8 mouse cellular contexts compared by ENCODE assay signal in the genomic region with DNA sequence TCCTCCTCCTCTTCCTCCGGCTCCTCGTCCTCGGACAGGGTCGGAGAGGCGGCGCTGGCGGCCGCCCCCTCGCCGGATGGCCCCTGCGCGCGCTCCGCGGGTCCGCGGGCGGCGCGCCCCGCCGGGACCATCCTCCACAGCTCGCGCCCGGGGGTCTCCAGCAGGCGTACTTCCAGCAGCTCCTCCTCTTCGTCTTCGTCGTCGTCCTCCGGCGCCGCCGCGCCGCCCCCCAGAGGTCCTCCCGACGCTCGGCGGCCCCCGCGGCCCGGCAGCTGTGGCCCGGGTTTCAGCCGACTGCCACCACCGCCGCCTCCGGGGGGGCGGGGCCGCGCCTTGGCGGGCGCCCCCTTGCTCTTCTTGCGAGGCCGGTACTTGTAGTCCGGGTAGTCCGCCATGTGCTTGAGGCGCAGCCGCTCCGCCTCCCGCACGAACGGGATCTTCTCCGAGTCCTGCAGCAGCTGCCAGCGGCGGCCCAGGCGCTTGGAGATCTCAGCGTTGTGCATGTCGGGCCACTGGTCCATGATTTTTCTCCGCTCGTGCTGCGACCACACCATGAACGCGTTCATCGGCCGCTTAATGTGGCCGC. TPM values are rescaled to one million over a fixed set of nuclear protein-coding genes. Genes with fewer than 3 reads are reported as not detected.
DNase-seq lines count a peak whose midpoint lies in the region; ATAC-seq lines count a peak whose summit lies in the region.

No protein-coding gene starts in this region.

- H3K27me3 ChIP-seq in midbrain, embryonic 10.5 days (ENCODE audit: low read depth, poor library complexity, severe bottlenecking): peaks cover 4% of the 10 kb centered on the region

- peak; percentile 48 to 63 for DNase-seq in cerebellum, postnatal 36 days
- DNase-seq in gastrocnemius, adult 8-10 months (ENCODE audit: low spot score in 2 of 2): peak; percentile 62 to 74
- DNase-seq in left cerebral cortex, postnatal 14 days (ENCODE audit: low spot score in 2 of 2): peak; percentile 83 to 93
- DNase-seq in midbrain, embryonic 10.5 days (ENCODE audit: low spot score): peak; percentile 81
- peak; percentile 54 for DNase-seq in skeletal muscle tissue, adult 2 months (ENCODE audit: low read depth, low spot score)

- intact Hi-C loops in left cerebral cortex, postnatal 14 days (cut with DNase I): no loop called here

- no peaks in the 10 kb centered on the region for H3K9me3 ChIP-seq in midbrain, embryonic 10.5 days (replicated peaks)

- peaks cover 12% of the 10 kb centered on the region for H3K36me3 ChIP-seq in midbrain, embryonic 10.5 days

- peak overlapping the region; percentile 98 for H3K27ac ChIP-seq in midbrain, embryonic 10.5 days (replicated peaks)

- peaks cover 64% of the 10 kb centered on the region for H3K4me1 ChIP-seq in midbrain, embryonic 10.5 days

- peak; percentile 17 for ATAC-seq in activated CD4-positive, CD25-positive, alpha-beta regulatory T cell, adult 4 months
- ATAC-seq in inflammation-experienced regulatory T-cells, adult 6 months: peak; percentile 18
- ATAC-seq in megakaryocyte-erythroid progenitor cell, adult 5-6 weeks (replicated peaks; ENCODE audit: low FRiP score, low TSS enrichment, poor library complexity, severe bottlenecking): no peak

- peak overlapping the region; percentile 71 for H3K4me3 ChIP-seq in midbrain, embryonic 10.5 days

- WGBS in midbrain, embryonic 10.5 days: under 1% methylated on average over 71 of the region's 77 CpGs

RNA-seq across cellular contexts. Expression of gene Sox12, which starts 0.8 kb away (rescaled TPM):
- polyA plus RNA-seq in activated CD4-positive, CD25-positive, alpha-beta regulatory T cell, adult 4 months (2017; shearing (Covaris generic)): under 1 TPM; 0.30 to 0.33 TPM
- total RNA-seq in gastrocnemius, adult 8-10 months (2022): under 1 TPM; 0.34 to 0.58 (median 0.49) TPM
- polyA plus RNA-seq in inflammation-experienced regulatory T-cells, adult 6 months (2017; shearing (Covaris generic)): under 1 TPM in 2 of 3 experiments, not detected in 1; 0.39 to 0.49 TPM
- 10 to 100 TPM; 17.9 to 22.0 TPM for total RNA-seq in left cerebral cortex, postnatal 14 days (2021)
- 8.6 and 9.2 TPM in 2 replicates for polyA plus RNA-seq in midbrain, embryonic 10.5 days (2016; fragmentation: Nextera tagmentation; extraction: Ambion mirVana)
- total RNA-seq in megakaryocyte-erythroid progenitor cell, adult 5-6 weeks (2014; fragmentation: Nextera tagmentation): 22.9 and 25.1 TPM in 2 replicates
- total RNA-seq in megakaryocyte-erythroid progenitor cell, adult 5-6 weeks (2017): 2.4 and 7.7 TPM in 2 replicates

RNA-seq across cellular contexts. Expression of gene Zcchc3, which starts 17.7 kb away (rescaled TPM):
- under 1 TPM; 0.70 to 0.74 TPM for polyA plus RNA-seq in activated CD4-positive, CD25-positive, alpha-beta regulatory T cell, adult 4 months (2017; shearing (Covaris generic))
- under 1 TPM; 0.46 to 0.88 (median 0.84) TPM for total RNA-seq in gastrocnemius, adult 8-10 months (2022)
- under 1 TPM; 0.34 to 0.95 (median 0.93) TPM for polyA plus RNA-seq in inflammation-experienced regulatory T-cells, adult 6 months (2017; shearing (Covaris generic))
- 10 to 100 TPM in 1 of 2 experiments, 1 to 10 TPM in 1; 8.7 to 11.9 TPM for total RNA-seq in left cerebral cortex, postnatal 14 days (2021)
- 47.7 and 49.8 TPM in 2 replicates for polyA plus RNA-seq in midbrain, embryonic 10.5 days (2016; fragmentation: Nextera tagmentation; extraction: Ambion mirVana)
- 10.1 and 11.2 TPM in 2 replicates for total RNA-seq in megakaryocyte-erythroid progenitor cell, adult 5-6 weeks (2014; fragmentation: Nextera tagmentation)
- 6.6 and 7.8 TPM in 2 replicates for total RNA-seq in megakaryocyte-erythroid progenitor cell, adult 5-6 weeks (2017)

RNA-seq across cellular contexts. Expression of gene 6820408C15Rik, which starts 18.3 kb away (rescaled TPM):
- not detected for polyA plus RNA-seq in activated CD4-positive, CD25-positive, alpha-beta regulatory T cell, adult 4 months (2017; shearing (Covaris generic))
- total RNA-seq in gastrocnemius, adult 8-10 months (2022): not detected
- polyA plus RNA-seq in inflammation-experienced regulatory T-cells, adult 6 months (2017; shearing (Covaris generic)): not detected
- 1 to 10 TPM; 3.1 to 3.3 TPM for total RNA-seq in left cerebral cortex, postnatal 14 days (2021)
- 0.99 and 1.2 TPM in 2 replicates for polyA plus RNA-seq in midbrain, embryonic 10.5 days (2016; fragmentation: Nextera tagmentation; extraction: Ambion mirVana)
- total RNA-seq in megakaryocyte-erythroid progenitor cell, adult 5-6 weeks (2014; fragmentation: Nextera tagmentation): not detected in 2 replicates
- not detected in 2 replicates for total RNA-seq in megakaryocyte-erythroid progenitor cell, adult 5-6 weeks (2017)

RNA-seq across cellular contexts. Expression of gene Nrsn2, which starts 20.7 kb away (rescaled TPM):
- not detected for polyA plus RNA-seq in activated CD4-positive, CD25-positive, alpha-beta regulatory T cell, adult 4 months (2017; shearing (Covaris generic))
- under 1 TPM in 1 of 4 experiments, not detected in 3; 0.22 TPM for total RNA-seq in gastrocnemius, adult 8-10 months (2022)
- polyA plus RNA-seq in inflammation-experienced regulatory T-cells, adult 6 months (2017; shearing (Covaris generic)): not detected
- total RNA-seq in left cerebral cortex, postnatal 14 days (2021): 10 to 100 TPM; 38.3 to 57.6 TPM
- 1.3 and 3.7 TPM in 2 replicates for polyA plus RNA-seq in midbrain, embryonic 10.5 days (2016; fragmentation: Nextera tagmentation; extraction: Ambion mirVana)
- not detected in 2 replicates for total RNA-seq in megakaryocyte-erythroid progenitor cell, adult 5-6 weeks (2014; fragmentation: Nextera tagmentation)
- not detected in 2 replicates for total RNA-seq in megakaryocyte-erythroid progenitor cell, adult 5-6 weeks (2017)

RNA-seq across cellular contexts. Expression of gene Trib3, which starts 53.3 kb away (rescaled TPM):
- 1 to 10 TPM; 3.4 to 5.1 TPM for polyA plus RNA-seq in activated CD4-positive, CD25-positive, alpha-beta regulatory T cell, adult 4 months (2017; shearing (Covaris generic))
- total RNA-seq in gastrocnemius, adult 8-10 months (2022): 1 to 10 TPM in 2 of 4 experiments, under 1 TPM in 2; 0.58 to 2.0 (median 1.1) TPM
- polyA plus RNA-seq in inflammation-experienced regulatory T-cells, adult 6 months (2017; shearing (Covaris generic)): 1 to 10 TPM; 1.7 to 3.5 (median 2.1) TPM
- total RNA-seq in left cerebral cortex, postnatal 14 days (2021): under 1 TPM; 0.34 to 0.99 TPM
- 2.2 and 2.8 TPM in 2 replicates for polyA plus RNA-seq in midbrain, embryonic 10.5 days (2016; fragmentation: Nextera tagmentation; extraction: Ambion mirVana)
- 1.0 TPM in 1 of 2 replicates, not detected in the other for total RNA-seq in megakaryocyte-erythroid progenitor cell, adult 5-6 weeks (2014; fragmentation: Nextera tagmentation)
- not detected in 2 replicates for total RNA-seq in megakaryocyte-erythroid progenitor cell, adult 5-6 weeks (2017)

Comparison
In these comparisons a context has a peak if more than half of its experiments do, and no peak if none do; other contexts are left out.
1. RNA of gene Zcchc3, which starts 17.7 kb away (total RNA-seq): 8.7 to 11.9 TPM in left cerebral cortex, postnatal 14 days and 6.6 to 11.2 TPM in megakaryocyte-erythroid progenitor cell, adult 5-6 weeks; 0.46 to 0.88 TPM in gastrocnemius, adult 8-10 months; every median in the first group is over 4 times any median in the second.
2. Peak in every context shown above with its lines, with median percentiles within 50 percentile points of each other: DNase-seq.